Mouse (Mus musculus) megakaryocyte, embryonic 14.5 days (primary cell): ENCODE measurements around the gene Atf6.

Source experiments
- FLI1 ChIP-seq: IDR thresholded peaks from 2 replicates; pipeline ENCODE4 v1.6.1; 2012; ENCODE audit warnings: low read length, inconsistent platforms, mixed read lengths
- GATA1 ChIP-seq: IDR thresholded peaks from 3 replicates; pipeline ENCODE4 v1.6.1; 2012; ENCODE audit warnings: mixed read lengths, low read length, inconsistent platforms, borderline replicate concordance

GRCm38 (mm10) chr1:170786570-170787341 is 80.8 kb downstream of the Atf6 start:
- no peak for TF ChIP-seq GATA1
- TF ChIP-seq FLI1, result no peak
